Mouse (Mus musculus) liver (tissue): ENCODE data around the gene Ccer2.
A peak's percentile ranks its signal among the peaks of the same experiment; 100 is the strongest.

Experiments used
- DNase-seq: peaks from one replicate; pipeline ENCODE4 v3.0.0-alpha.2; 2020; ENCODE audit warnings: mixed read lengths

Ccer2 gene

DNA sequence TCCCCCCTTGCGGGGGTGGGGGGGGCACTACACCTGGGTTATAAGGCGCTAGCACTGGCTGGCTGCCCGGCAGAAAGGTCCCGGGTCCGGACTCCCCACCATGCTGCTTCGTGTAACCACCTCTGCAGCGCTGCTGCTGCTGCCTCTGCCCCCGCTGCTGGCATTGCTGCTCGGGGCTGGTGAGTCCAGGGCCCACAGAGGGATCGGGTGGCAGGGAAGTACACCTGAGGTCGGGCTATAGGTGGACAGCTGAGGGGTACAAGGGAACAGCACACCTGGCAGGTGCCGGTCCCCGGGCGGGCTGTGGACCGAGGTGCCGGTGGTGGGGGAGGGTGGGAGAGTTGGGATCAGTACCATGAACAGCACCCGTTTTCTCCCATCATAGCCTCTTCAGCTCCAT is at the start of gene Ccer2:
TSS of gene Ccer2 (plus strand) at position 96 of the 400 bp plus-strand sequence.
- DNase-seq, result no peak

DNA sequence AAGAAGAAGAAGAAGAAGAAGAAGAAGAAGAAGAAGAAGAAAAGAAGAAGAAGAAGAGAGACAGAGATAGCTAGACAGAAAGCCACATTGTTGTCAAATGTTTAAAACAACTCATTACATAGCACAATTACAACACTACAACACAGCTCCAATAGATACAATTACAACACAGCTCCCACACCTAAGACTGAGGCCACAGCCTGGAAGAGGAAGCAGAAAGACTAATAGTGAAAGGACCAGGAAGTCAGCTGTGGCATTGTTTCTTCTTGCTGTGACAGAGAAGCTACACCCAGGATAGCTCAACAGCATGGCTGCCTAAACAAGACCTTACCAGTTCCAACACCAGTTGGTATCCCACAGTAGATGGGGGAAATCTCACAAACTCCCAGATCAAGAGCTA is 46.5 kb upstream of the Ccer2 start:
- DNase-seq, result no peak

DNA sequence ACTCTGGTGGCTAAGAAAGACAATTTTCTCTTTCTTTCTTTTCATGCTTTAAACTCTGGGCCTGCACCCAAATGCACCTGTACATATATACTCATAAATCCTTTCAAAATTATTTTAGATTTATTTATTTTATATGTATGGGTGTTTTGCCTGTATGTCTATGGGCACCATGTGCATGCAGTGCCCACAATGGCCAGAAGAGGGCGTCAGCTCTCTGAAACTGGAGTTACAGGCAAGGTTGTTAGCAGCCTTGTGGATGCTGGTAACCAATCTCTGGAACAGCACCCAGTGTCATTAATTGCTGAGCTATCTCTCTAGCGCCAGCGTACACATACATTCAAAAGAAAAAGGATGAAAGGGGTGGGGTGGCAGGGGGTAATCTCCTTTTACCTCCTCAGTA is 45.0 kb upstream of the Ccer2 start:
- no peak for DNase-seq

DNA sequence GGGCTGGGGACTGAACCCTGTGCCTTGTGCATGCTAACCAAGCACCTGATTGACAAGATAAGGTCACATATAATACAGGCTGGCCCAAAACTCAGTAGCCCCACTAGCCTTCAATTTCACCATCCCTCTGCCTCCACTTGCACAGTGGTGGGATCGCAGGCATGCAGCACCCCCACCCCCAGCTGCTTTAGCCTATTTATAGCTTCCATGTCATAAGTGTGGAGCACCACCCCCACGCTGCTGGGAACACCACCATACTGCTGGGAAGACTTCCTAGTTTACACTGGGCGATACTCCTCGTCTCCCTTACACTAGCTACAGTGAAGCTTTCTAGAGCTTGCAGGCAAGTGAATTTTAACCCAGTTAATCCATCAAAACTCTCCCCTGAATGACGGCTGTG is 41.3 kb upstream of the Ccer2 start:
- DNase-seq, result no peak

DNA sequence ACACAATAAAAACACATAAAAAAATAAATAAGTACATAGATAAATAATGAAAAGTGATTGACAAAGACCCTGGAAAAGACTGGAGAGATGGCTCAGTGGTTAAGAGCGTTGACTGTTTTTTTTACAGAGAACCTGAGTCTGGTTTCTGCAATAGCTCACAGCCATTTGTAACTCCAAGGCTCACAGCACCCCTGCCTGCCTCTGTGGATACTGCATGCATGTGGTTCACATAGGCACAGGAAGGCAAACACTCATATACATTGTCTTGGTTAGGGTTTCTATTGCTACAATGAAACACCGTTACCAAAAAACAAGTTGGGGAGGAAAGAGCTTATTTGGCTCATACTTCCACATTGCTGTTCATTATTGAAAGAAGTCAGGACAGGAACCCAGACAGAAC is 40.4 kb upstream of the Ccer2 start:
- no peak for DNase-seq

DNA sequence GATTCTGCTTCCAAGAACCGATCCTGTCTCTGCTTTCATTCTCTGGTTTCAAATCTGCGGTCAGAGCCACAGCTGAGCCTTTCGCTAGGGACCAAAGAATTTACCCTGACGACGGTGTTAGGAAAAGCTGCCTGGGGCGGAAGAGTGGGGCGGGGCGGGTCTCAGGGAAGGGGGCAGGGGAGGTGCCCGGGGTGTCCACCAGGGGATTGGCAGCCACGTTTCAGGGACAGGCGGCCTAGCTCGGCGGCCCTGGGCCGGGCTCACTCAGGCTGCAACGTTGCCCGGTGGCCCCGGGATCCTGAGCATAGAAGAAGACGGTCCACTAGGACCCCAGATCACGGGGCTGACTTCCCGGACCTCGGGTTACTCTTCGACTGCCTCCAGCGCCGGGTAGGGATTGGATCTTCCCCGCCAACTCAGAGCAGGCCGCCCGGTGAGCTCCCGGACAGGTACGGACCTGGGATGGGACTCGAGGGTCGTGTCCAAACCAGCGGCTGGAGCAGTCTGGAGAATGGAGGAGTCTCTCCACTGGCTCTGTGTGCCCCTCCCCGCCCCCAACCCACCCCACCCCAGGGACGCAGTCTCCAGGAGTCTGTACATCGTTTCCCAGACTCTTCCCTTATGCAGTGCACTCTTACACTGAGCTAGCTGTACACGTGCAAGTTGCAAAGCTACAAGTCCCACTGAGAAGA is 39.2 kb upstream of the Ccer2 start, which contains the start of gene Fbxo17:
TSS of gene Fbxo17 (plus strand) at position 215 of the 692 bp plus-strand sequence.
- peak; percentile 53 for DNase-seq

DNA sequence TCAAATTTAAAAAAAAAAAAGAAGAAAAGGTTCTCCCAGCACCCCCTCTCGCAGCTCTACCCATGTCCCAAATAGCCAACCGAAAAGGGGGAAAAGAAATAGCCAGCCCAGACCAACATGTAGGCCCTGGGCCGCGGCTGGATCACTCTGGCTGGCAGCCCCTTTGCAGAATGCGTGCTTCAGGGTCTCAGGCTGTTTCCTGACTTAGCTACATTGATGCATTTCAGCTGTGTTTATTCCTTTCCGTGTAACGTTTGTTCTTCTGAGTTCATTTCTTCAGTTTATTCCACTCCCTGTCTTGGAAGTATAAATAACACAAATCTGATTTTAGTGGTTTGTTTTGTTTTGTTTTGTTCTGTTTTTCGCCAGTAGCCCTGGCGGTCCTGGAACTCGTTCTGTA is 38.2 kb upstream of the Ccer2 start:
- DNase-seq, result no peak

DNA sequence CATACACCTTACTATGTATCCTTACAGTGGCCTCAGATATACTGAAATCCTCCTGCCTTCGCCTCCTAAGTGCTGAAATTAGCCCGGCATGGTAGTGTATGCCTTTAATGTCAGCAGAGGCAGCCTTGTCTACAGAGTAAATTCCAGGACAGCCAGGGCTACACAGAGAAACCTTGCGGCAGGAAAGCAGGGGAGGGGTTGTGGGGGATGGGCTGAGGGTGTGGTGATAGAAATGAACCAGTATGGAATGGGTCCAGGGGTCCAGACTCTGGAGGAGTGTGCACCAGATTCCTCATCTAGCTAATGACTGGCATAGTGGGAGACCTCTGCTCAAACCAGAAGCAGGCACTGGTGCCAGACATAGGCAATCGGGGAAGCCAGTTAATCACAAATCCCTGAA is 36.8 kb upstream of the Ccer2 start:
- no peak for DNase-seq

DNA sequence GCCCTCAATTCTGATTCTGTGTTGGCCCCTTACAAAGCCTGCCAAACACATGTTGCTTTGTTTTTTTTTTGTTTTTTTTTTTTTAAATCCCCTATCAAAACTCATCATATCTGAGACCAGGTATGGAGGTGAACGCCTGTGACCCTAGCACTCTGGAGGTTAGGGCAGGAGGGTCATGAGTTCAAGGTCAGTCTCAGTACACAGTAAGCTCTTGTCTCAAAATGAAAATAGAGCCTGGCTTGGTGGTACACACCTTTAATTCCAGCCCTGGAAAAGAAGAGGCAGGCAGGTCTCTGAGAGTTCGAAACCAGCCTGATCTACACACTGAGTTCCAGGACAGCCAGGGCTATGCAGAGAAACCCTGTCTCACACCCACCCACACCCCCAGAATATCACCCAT is 36.3 kb upstream of the Ccer2 start:
- DNase-seq, result no peak

DNA sequence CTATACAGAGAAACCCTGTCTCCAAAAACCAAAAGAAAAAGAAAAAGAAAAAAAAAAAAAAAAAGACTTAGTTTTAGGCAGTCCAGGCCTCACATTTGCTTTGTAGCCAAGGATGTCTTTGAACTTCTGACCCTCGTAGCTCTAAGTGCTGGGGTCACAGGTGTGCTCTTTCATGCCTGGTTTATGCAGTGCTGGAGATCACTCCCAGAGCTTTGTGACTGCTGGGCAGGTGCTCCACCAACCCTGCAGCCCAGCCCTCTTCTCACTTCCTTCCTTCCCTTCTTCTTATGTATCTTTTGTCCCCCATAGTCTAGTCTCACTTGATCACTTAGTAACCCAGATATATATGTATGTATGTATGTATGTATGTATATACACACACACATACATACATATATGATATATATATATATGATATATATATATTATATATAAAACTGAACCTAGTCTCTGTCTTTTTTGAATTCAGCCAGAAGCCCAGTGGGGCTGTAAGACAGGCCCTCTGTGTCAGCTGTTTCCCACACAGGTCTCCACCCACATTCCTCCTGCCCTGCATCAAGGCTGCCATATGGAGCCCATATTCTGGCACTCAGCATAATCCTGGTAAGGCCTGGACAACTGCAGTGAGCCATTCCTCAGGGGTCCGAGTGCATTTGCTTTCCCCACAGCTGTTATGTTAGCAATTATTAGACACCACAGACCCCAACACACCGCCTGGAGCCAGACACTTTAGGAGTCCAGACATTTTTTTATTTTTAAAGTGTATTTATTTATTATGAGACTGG is 35.0 kb upstream of the Ccer2 start:
- DNase-seq, result no peak

DNA sequence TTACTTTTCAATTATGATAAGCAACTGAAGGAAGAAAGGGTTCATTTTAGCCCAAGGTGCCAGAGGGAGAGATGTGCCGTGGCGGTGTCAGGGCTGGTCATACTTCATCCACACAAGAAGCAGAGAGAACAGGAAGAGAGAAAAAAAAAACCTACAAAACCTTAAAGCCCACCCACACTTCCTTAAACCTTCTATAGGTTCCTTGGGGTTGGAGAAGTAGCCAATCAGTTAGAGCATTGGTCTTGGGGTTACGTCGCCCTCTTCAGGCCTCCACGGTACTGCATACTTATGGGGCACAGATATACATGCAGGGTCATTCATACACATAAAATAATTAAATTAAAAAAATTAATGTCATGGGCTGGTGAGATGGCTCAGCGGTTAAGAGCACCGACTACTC is 33.9 kb upstream of the Ccer2 start:
- no peak for DNase-seq

DNA sequence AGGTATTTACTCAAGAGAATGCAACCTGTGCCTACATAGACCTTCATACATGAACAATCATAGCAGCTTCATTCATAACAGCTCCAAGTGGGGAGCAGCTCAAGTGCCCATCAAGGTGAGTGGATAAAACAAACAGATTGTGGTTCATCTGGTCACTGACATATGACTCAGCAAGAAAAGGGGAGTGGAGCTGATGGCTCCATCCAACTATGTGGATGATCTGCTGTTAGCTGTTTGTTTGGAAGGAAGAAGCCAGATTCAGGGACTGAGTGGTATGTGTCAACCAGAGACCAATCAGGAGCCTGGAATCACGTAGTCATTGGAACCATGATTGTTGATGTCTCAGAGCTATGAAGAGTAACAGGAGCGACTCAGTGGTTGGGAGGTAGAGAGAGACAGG is 31.4 kb upstream of the Ccer2 start:
- no peak for DNase-seq

DNA sequence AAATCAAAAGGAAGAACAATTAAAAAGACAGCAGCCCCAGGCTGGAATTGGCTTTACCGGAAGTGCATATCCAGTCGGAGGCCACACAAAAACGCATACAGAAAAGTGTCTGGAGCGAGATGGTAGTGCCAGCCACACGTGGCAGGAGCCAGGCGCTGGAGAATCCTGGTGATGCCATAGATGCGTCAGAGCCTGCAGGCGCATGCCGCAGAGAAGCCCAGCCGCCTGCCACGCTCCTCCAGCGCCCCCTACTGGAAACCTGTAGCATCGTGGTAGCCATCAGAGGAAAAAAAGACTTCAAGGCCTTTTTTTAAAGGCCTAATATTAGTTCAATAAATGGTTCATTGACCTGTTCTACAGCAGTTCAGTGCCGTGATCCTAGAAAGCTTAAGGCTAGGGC is 29.4 kb upstream of the Ccer2 start:
- peak; percentile 72 for DNase-seq

DNA sequence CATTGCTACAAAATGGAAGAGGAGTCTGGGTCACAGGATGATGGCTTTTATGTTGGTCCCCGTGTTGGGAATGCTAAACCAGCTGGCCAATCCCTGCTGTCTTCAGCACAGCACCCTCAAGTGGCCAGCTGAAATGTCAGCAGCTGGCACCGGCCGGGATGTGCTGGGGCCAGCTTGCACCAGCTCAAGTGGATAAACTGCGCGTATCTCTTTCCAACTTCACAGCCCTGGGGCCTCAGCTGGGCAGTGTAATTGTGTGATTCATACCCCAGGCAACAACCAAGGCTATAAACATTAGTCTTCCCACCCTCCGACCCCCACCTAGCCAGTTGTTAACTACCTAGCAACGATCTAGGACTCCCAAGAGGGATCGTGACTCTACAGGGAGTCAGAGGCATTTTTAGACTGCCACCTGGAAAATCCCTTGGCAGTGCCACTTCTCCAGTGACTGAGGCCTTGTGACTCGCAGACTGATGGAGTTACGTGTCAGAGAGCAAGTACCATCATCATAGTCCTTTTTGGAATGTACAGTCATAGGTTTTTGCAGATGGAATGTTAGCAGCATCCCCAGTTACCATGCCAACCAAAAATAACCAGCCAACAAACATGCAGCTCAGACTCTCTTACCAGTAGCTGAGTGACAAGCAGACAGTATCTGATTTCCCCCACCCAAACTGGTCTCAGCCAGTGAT is 28.2 kb upstream of the Ccer2 start:
- no peak for DNase-seq

DNA sequence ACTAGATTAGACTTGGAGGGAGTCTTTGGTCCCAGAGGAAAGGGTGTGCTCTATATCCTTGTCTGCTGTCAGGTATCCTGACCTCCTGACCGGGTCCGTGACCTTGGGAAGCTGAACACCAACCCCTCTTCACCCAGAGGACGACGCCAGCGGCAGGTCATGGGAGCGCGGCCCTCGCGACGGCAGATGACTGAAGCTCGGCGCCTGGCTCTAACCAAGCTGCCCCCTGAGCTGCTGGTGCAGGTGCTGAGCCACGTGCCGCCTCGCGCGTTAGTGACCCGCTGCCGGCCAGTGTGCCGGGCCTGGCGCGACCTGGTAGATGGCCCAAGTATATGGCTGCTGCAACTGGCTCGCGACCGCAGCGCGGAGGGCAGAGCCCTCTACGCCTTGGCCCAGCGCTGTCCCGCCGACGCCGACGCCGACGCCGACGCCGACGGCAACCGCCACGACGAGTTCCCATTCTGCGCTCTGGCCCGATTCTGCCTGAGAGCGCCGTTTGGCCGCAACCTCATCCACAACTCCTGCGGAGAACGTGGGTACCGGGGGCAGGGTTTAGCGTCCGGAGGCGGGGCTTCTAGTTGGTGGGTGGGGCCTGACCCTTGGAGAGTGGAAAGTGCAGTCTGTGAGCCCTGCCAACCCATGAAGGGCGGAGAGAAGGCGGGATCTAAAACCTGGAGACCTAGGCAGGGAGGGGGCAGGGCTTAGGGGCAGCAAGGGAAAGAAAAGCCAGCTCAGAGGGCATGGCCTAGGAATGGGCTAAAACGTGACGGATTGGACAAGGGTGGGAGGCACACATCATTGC is 23.4 kb upstream of the Ccer2 start:
- DNase-seq, result peak; percentile 89

DNA sequence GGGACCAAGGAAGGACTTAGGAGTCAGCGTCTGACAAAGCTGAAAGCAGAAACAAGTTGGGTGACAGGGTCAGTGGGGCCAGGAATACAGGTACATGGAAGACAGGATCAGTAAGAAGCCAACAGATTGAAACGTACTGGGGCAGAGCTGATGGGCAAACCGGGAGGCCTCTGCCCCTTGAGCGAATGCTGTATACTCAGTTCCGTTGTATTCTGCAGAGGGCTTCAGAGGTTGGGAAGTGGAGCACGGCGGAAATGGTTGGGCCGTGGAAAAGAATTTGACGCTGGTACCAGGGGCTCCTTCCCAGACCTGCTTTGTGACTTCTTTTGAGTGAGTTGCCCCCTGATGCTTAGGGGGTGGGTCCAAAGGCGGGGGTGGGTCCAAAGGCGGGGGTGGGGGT is 22.8 kb upstream of the Ccer2 start:
- DNase-seq, result no peak

DNA sequence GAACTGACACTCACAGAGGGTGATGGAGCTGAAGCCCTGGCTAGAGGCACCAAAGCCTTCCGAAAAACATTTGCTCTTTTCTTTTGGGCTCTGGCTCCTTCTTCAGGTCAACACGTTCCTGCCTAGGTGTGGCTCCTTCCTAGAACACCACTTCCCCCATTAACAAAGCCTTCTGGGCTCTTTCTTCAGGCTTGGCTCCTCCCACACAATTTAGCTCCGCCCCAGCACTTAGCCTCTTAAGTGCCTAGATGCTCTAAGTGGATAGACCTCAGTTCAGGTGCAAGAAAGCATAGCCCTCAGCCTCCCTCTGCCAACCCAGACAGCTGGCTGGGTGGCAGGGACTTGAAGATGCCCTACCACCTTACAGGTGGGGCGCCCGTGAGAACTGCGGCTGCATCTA is 20.3 kb upstream of the Ccer2 start:
- no peak for DNase-seq

DNA sequence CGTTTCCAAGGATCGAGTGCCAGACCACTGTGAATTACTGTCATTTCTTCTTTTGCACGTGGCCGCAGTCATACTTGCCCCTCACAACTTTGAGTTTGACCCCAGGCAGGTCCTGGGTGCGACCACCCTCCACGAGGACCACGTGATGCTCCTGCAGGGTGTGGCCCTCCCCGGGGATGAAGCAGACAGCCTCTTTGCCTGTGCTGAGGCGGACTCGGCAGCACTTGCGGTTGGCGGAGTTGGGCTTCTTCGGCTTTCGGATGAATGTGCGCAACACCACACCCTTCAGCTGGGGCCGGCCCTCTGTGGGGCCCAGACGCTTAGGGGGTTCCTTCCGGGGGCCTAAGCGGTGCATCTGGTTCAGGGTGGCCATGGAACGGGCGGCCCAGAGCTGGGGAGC is 16.1 kb upstream of the Ccer2 start:
- DNase-seq, result no peak

DNA sequence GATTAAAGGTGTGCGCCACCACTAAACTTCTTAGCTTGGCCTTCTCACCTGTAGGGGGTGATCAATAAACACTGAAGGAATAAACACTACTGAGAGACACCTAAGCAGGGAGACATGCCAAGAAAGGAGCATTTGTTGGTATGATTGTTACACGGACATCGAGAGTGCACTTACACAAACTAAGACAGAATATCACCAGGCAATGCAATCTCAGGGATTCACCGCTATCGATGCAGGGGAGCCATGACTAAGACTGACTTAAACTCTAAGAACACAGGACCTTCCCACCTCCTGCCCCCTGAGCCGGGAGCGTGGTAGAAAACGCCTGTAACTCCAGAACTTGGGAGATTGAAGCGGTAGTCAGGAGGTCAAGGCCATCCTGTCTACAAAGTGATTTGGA is 15.0 kb upstream of the Ccer2 start:
- no peak for DNase-seq

DNA sequence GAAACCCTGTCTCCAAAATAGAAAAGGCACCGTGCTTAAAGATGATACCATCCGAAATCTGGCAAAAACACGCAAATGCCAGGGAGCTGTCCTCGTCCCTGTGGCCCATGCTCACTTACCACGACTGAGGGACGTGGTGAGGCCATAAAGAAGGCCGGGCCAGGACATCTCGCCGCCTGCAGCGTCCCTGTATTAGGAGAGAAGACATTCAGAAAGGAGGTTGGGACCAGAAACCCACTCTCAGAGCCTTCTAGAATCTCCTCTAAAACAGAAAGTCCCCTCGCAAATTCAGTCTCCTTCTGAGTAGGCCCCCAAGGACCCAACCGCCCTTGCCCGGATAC is 14.6 kb upstream of the Ccer2 start:
- no peak for DNase-seq

DNA sequence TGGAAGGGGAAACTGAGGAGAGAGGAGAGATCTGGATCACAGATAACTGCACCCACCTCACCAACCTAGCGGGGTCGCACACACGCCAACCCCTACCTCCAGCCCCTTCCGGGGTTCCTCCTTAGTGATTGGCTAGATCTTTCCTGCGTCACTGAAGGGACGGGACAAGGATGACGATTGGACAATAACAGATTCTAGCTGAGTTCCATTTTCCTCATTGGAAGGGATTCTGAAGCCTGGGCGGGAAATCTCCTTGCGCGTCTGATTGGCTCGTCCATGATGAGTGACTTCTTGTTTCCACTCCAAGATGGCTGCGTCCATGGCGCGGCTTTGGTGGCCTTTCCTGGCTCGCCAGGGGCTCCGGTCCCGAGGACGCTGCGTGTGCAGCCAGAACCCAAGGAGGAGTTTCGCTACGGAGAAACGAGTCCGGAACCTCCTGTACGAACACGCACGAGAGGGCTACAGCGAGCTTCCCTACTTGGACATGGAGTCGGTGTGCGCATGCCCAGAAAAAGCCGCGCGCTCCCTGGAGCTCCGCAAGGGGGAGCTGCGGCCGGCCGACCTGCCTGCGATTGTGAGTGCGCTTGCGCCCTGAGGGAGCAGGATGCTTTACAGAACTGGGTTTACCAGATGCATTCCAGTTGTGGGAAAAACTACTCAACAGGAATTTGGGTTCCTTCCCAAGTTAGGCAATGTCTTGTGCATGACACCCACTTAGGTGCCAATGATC is 14.1 kb upstream of the Ccer2 start, which contains the start of the genes Mrps12 and Sars2:
TSS of gene Mrps12 (minus strand) at position 112 of the 730 bp plus-strand sequence.
TSS of gene Sars2 (plus strand) at position 284 of the 730 bp plus-strand sequence.
- peak; percentile 93 for DNase-seq

DNA sequence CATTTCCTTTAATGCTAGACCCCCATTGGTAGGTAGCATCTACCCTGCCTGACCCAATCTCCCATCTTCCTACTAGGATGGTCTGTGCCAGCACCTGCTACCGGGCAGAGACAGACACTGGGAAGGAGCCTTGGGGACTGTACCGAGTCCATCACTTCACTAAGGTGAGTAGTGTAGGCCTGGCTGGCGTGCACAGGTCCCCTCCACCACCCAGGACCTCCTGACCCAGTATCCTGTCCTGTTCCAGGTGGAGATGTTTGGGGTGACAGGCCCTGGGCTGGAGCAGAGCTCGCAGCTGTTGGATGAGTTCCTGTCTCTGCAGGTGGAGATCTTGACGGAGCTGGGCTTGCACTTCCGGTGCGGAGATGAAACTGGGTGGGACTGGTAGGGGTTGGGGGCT is 6.0 kb upstream of the Ccer2 start:
- DNase-seq, result no peak
